Mouse (Mus musculus): Measurements from ENCODE around the gene Flot1. TPM values are rescaled to one million over a fixed set of nuclear protein-coding genes. Genes with fewer than 3 reads are reported as not detected.
A peak's percentile ranks its signal among the peaks of the same experiment; 100 is the strongest.

Flot1 gene
- total and polyA plus RNA-seq, 3 experiments, result 38.1 to 64.1 TPM; not detected in 1

- Histone ChIP-seq H3K9me3 (replicated peaks; ENCODE audit: insufficient read depth, low read length) (no peaks in the 10 kb centered on the region), H3K4me3 (ENCODE audit: control insufficient read depth in 1 of 2, insufficient read depth in 1 of 2, low read depth in 2 of 2, low read length in 2 of 2) (no peak overlapping the region), H3K27ac (ENCODE audit: control insufficient read depth, low read depth, low read length) (no peak overlapping the region; the same call in 1 of the 2 replicates), H3K79me2 (ENCODE audit: control insufficient read depth, insufficient read depth, low read length, poor library complexity) (no peaks in the 10 kb centered on the region), H3K36me3 (ENCODE audit: control insufficient read depth in 1 of 2, insufficient read depth in 2 of 2, low read length in 2 of 2) (peaks cover 0 to 20% of the 10 kb centered on the region in 2 experiments; a peak in 2 of 4 replicates), H3K4me1 (ENCODE audit: control insufficient read depth in 1 of 2, insufficient read depth in 2 of 2, low read length in 2 of 2) (peaks cover 12 to 36% of the 10 kb centered on the region in 2 experiments), H3K9ac (ENCODE audit: control insufficient read depth, low read depth, low read length, poor library complexity, severe bottlenecking) (no peak overlapping the region), H3K27me3 (ENCODE audit: control insufficient read depth in 1 of 2, insufficient read depth in 2 of 2, low read length in 2 of 2) (no peaks in the 10 kb centered on the region)
- no peak for DNase-seq (ENCODE audit: low read depth, low spot score)
- TF ChIP-seq GATA1 (IDR thresholded peaks at IDR 0.05; ENCODE audit: low read depth, low read length), result peak; percentile 26; the same call in 1 of the 2 replicates
- TF ChIP-seq TAL1 (IDR thresholded peaks at IDR 0.05; ENCODE audit: low read length), result peak; percentile 52
- TF ChIP-seq MYC (IDR thresholded peaks at IDR 0.05; ENCODE audit: low read depth, low read length), result no peak
- no peak for TF ChIP-seq ZC3H11A (IDR thresholded peaks at IDR 0.05; ENCODE audit: low read depth, low read length)
Observed at GRCm38 (mm10) chr17:35810900-35811648, 12.0 kb upstream of the Flot1 start.

- H3K36me3 ChIP-seq (ENCODE audit: control insufficient read depth in 1 of 2, insufficient read depth in 2 of 2, low read length in 2 of 2), result peaks cover 0 to 20% of the 10 kb centered on the region in 2 experiments; a peak in 2 of 4 replicates
- H3K27ac ChIP-seq (ENCODE audit: control insufficient read depth, low read depth, low read length), result no peak overlapping the region
- no peak for DNase-seq (ENCODE audit: low read depth, low spot score)
- H3K27me3 ChIP-seq (ENCODE audit: control insufficient read depth in 1 of 2, insufficient read depth in 2 of 2, low read length in 2 of 2), result no peaks in the 10 kb centered on the region
- peaks cover 12 to 36% of the 10 kb centered on the region in 2 experiments for H3K4me1 ChIP-seq (ENCODE audit: control insufficient read depth in 1 of 2, insufficient read depth in 2 of 2, low read length in 2 of 2)
- H3K4me3 ChIP-seq (ENCODE audit: control insufficient read depth in 1 of 2, insufficient read depth in 1 of 2, low read depth in 2 of 2, low read length in 2 of 2), result no peak overlapping the region
- no peaks in the 10 kb centered on the region for H3K9me3 ChIP-seq (replicated peaks; ENCODE audit: insufficient read depth, low read length)
- no peak overlapping the region for H3K9ac ChIP-seq (ENCODE audit: control insufficient read depth, low read depth, low read length, poor library complexity, severe bottlenecking)
- H3K79me2 ChIP-seq (ENCODE audit: control insufficient read depth, insufficient read depth, low read length, poor library complexity), result no peaks in the 10 kb centered on the region
- TF ChIP-seq ETS1 (IDR thresholded peaks at IDR 0.05; ENCODE audit: low read depth, low read length), result no peak
- TF ChIP-seq RAD21 (IDR thresholded peaks at IDR 0.05; ENCODE audit: low read depth, low read length), result no peak
- TF ChIP-seq MYB (IDR thresholded peaks at IDR 0.05; ENCODE audit: low read depth, low read length), result no peak
- no peak for TF ChIP-seq NELFE (IDR thresholded peaks at IDR 0.05; ENCODE audit: low read depth, low read length)
- no peak for TF ChIP-seq MAFK (IDR thresholded peaks at IDR 0.05; ENCODE audit: borderline replicate concordance, low read depth, low read length)
- no peak for TF ChIP-seq TBP (IDR thresholded peaks at IDR 0.05; ENCODE audit: low read depth, low read length)
- TF ChIP-seq KAT2A (conservative IDR thresholded peaks at IDR 0.05; ENCODE audit: low read depth, low read length), result no peak
- no peak for TF ChIP-seq ZNF384 (IDR thresholded peaks at IDR 0.05; ENCODE audit: low read depth, low read length)
- no peak for TF ChIP-seq TAL1 (IDR thresholded peaks at IDR 0.05; ENCODE audit: low read length)
- no peak for TF ChIP-seq SMC3 (IDR thresholded peaks at IDR 0.05; ENCODE audit: low read depth, low read length)
- no peak for TF ChIP-seq CTCF (IDR thresholded peaks at IDR 0.05 in 2 of 3, conservative IDR thresholded peaks at IDR 0.05 in 1 of 3; ENCODE audit: control insufficient read depth in 1 of 3, insufficient read depth in 1 of 3, low read depth in 2 of 3, low read length in 3 of 3, poor library complexity in 1 of 3, severe bottlenecking in 1 of 3)
- TF ChIP-seq MAX (IDR thresholded peaks at IDR 0.05; ENCODE audit: low read length), result no peak
- no peak for TF ChIP-seq MAZ (IDR thresholded peaks at IDR 0.05; ENCODE audit: low read depth, low read length)
Observed at GRCm38 (mm10) chr17:35812307-35812706, 10.7 kb upstream of the Flot1 start.
